Mouse (Mus musculus) cerebellum, adult 11-12 months (tissue): Measurements from ENCODE around the gene Rxrb.

Experiments used
- DNase-seq: peaks from one replicate; pipeline ENCODE4 v3.0.0; 2022

Rxrb gene

DNA sequence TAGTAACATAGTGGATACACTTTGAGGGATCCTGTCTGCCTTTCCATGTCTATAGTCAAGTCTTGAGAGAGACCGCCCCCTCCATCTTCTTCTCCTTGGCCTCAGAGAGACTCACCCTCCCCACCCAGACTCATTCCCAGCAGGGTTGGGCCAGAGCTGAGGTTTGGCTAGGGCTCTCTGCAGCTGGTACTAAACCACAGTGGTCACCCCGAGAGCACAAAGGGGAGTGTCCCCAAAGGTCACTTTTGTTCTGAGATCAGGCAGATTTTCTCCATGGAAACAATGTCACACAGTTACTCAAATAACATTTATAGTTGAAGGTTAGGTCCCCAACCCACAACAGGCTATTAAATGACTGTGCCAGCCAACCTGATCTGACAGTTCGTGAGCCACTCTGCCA lies 37.3 kb downstream of the Rxrb start:
- DNase-seq, result no peak

DNA sequence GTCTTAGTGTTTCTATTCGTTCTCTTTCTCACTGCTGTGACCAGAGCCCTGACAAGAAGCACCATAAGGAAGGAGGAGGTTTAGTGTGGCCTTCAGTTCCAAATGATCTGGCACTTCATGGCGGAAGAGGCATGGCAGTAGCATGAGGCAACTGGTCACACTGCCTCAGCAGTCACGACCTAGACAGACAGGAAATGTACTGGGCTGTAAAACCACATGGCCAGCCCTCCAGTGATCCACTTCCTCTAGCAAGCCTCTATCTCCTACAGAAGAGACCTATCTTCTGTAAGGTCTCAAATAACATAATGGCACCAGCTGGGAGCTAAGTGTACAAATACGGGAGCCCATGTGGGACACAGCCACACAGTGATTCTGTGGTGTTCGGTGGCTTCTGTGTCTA lies 40.5 kb downstream of the Rxrb start:
- DNase-seq, result no peak

DNA sequence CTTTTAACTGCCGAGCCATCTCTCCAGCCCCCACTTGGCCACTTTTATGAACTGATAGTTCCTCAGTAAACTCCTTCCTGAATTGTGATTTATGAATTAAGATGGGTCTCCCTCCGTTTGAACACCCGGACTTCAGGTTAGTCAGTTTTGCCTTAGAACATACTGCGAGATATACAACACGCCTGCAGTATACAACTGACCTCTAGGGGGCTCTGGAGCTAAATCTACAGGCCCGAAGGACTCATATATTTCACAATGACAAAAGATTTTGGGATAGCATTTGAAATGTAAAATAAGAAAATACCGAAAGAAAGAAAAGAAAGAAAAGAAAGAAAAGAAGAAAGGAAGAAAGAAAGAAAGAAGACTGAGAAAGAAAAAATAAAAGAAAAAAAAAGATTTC lies 43.7 kb downstream of the Rxrb start:
- peak; percentile 16 for DNase-seq

DNA sequence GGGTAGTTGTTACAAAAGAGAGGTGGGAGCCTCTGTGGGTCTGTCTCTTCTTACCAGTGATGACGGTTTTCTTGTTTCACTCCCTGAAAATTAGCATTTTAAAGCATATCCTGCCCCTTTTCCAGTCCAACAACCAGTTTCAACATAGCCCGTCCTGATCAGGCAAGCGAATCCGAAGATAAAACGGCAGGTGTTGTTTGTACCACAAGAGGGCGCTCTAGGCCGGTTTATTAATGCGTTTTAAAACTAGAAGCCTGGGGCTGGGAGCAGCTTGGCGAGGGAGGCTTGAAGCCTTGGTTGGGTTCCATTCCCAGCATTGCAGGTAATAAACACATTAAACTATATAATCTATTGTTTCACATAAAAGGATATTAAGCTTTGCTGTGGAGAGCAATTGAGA lies 45.9 kb downstream of the Rxrb start:
- peak; percentile 22 for DNase-seq

DNA sequence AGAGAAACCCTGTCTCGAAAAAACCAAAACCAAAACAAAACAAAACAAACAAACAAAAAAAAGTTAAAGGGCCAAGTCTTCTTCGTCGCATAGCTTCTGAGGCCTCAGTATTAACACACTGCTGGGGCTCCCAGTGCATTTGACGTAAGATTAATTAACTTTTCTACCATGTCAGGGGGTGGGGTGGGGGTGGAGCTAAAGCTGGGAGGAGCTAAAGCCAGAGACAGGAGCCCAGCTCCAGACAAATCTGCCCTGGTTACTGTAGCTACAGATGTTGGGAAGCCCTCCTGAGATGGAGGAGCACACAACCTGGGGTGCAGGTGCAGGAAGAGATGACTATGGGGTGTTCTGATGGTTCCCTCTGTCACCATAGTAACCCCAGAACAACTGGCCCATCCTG lies 46.5 kb downstream of the Rxrb start:
- no peak for DNase-seq

DNA sequence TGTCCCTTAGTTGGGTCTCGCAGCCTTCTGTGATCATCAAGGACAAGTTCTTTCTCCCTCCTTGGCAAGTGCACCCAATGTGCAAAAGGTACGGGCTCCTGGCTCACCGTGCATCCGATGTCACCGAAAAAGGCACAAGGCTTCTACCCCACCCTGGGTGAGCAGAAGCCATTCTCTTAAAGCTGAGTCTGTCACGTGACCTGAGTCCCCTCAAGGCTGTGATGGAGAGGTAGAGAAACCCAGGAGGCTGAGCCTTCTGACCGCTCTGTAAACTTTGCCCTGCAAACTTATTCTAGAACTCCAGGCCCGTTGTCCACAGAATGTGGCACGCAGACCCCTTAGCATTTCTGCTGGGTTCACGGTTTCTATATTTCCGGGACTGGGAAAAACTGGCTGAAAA lies 47.4 kb downstream of the Rxrb start:
- no peak for DNase-seq

DNA sequence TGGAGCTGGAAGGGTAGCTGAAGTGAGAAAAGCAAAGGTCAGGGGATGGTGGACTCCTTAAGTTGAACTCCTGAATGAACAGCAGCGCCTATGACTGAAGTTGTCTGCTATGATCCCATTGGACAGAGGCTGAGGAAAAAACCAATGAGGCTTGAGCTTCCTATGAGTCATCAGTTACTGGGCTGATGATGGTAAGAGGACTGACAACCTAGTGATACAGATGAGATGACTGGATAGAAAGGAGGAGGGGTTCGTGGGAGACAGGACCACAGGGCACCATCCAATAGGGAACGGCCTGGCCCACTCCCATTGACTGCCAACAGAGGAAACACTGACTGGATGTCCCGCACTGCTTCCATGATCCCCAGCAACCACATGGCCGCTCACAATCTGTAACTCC lies 48.0 kb downstream of the Rxrb start:
- no peak for DNase-seq

DNA sequence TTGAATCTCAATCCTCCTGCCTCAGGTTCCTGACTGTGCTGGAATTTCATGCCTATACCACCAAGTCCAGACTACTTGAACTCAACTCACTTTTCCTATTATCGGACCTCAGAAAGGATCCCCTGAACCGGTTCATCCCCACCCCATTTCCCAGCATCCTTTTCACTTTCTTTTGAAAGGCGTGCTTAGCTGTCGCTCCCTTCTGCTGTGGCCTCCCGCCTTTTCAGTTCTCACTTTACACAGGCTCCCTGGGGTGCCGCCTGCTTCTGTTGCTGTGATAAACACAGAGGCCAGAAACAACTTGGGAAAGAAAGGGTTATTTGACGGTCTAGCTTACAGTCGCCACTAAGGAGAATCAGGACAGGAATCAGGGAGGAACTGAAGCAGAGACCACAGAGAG lies 51.5 kb downstream of the Rxrb start:
- DNase-seq, result no peak

DNA sequence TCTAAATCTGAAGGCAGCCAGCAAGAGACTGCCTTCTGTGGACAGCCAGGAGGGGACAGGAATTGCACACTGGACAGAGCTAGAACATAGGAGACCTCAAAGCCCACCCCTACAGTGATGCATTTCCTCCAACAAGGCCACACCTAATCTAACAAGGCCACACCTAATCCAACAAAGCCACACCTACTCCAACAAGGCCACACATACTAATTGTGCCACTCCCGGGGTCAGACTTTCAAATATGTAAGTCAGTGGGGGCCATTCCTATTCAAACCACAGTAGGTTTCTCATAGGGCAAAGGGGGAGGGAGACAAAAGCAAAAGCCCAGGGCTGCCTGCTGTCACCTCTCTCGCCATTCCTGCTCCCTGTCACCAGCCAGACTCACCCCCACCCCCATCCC lies 55.8 kb downstream of the Rxrb start:
- DNase-seq, result no peak
